Mouse (Mus musculus): ENCODE data around the gene Odf3l2.

Gene Odf3l2

GRCm38 (mm10) chr10:79633006-79633777 lies 12.3 kb downstream of the Odf3l2 start:
- DNase-seq (ENCODE audit: extremely low spot score, low read depth, low spot score) = no peak

- DNase-seq (ENCODE audit: extremely low spot score, low read depth, low spot score) = no peak
These were observed 14.1 kb downstream of the Odf3l2 start for GRCm38 (mm10) chr10:79631432-79631831.

GRCm38 (mm10) chr10:79628377-79628776 lies 17.2 kb downstream of the Odf3l2 start:
- DNase-seq (ENCODE audit: extremely low spot score, low read depth, low spot score) = no peak

- DNase-seq (ENCODE audit: extremely low spot score, low read depth, low spot score) = no peak
These were observed 19.4 kb downstream of the Odf3l2 start for GRCm38 (mm10) chr10:79626156-79626555.

- no peak for DNase-seq (ENCODE audit: extremely low spot score, low read depth, low spot score)
These were observed 20.1 kb downstream of the Odf3l2 start for GRCm38 (mm10) chr10:79625398-79625797.

GRCm38 (mm10) chr10:79623950-79624349 lies 21.6 kb downstream of the Odf3l2 start:
- DNase-seq (ENCODE audit: extremely low spot score, low read depth, low spot score) = no peak

- DNase-seq (ENCODE audit: extremely low spot score, low read depth, low spot score) = no peak
These were observed 29.2 kb downstream of the Odf3l2 start for GRCm38 (mm10) chr10:79616376-79616775.

- DNase-seq (ENCODE audit: extremely low spot score, low read depth, low spot score) = no peak
These were observed 29.7 kb downstream of the Odf3l2 start for GRCm38 (mm10) chr10:79615860-79616259.

- DNase-seq (ENCODE audit: extremely low spot score, low read depth, low spot score) = no peak
These were observed 31.3 kb downstream of the Odf3l2 start for GRCm38 (mm10) chr10:79614305-79614643.

GRCm38 (mm10) chr10:79613578-79614304 lies 31.8 kb downstream of the Odf3l2 start, which contains the start of gene C2cd4c:
Gene C2cd4c (minus strand): TSS chr10:79614025.
- DNase-seq (ENCODE audit: extremely low spot score, low read depth, low spot score) = no peak

- DNase-seq (ENCODE audit: extremely low spot score, low read depth, low spot score) = no peak
These were observed 33.1 kb downstream of the Odf3l2 start for GRCm38 (mm10) chr10:79612192-79613135.

- no peak for DNase-seq (ENCODE audit: extremely low spot score, low read depth, low spot score)
These were observed 34.2 kb downstream of the Odf3l2 start for GRCm38 (mm10) chr10:79611296-79611695.

- no peak for DNase-seq (ENCODE audit: extremely low spot score, low read depth, low spot score)
These were observed 36.3 kb downstream of the Odf3l2 start for GRCm38 (mm10) chr10:79609276-79609675.

GRCm38 (mm10) chr10:79607892-79608291 lies 37.6 kb downstream of the Odf3l2 start:
- no peak for DNase-seq (ENCODE audit: extremely low spot score, low read depth, low spot score)

- DNase-seq (ENCODE audit: extremely low spot score, low read depth, low spot score) = no peak
These were observed 39.0 kb downstream of the Odf3l2 start for GRCm38 (mm10) chr10:79606537-79606936.

- no peak for DNase-seq (ENCODE audit: extremely low spot score, low read depth, low spot score)
These were observed 47.7 kb downstream of the Odf3l2 start for GRCm38 (mm10) chr10:79597936-79598230.

GRCm38 (mm10) chr10:79597051-79597935 lies 48.2 kb downstream of the Odf3l2 start:
- no peak for DNase-seq (ENCODE audit: extremely low spot score, low read depth, low spot score)

- DNase-seq (ENCODE audit: extremely low spot score, low read depth, low spot score) = no peak
These were observed 50.0 kb downstream of the Odf3l2 start for GRCm38 (mm10) chr10:79595590-79595929.

GRCm38 (mm10) chr10:79594872-79595589 lies 50.5 kb downstream of the Odf3l2 start:
- DNase-seq (ENCODE audit: extremely low spot score, low read depth, low spot score) = peak; percentile 52

- DNase-seq (ENCODE audit: extremely low spot score, low read depth, low spot score) = no peak
These were observed 51.4 kb downstream of the Odf3l2 start for GRCm38 (mm10) chr10:79594111-79594510.
